Mouse (Mus musculus): ENCODE results near the gene Stra6l.

Gene Stra6l

DNA sequence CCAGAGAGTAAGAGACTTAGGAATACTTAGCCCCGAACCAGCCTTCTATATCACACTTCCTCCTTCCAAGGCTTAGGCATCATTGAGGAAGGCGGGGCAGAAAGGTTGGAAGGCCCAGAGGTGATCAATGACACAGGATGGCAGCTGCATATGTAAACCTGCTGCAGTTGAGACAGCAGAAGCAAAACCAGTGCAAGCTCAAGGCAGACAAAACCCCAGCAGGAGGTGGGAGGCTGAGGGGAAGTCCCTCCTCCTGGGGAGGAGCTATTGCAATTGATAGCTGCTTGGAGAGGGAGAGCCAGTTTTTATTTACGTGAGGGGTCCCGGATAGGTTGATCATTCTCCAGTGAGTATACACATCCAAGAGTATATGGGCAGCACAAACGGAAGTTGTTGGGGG lies 15.0 kb upstream of the Stra6l start:
- DNase-seq (ENCODE audit: low read depth in 1 of 2, low spot score in 2 of 2) = no peak

DNA sequence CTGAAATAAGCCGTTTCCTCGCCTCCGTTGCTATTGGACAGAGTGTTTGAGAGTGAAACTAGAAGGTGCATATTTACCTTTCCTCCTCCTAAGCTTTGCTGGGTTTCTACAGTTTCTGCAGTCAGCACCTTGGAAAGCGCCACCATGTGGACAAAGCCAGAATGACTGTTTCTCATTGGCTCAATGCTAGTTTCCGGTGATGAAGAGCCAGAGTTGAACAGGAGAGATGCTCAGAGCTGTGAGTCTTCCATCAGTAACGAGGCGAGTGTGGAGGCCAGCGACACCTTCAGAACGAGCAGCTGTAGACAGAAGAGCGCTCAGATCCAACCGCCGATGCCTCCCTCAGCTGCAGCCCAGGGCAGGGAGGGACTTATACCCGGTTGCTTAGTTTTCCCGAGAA lies 4.1 kb upstream of the Stra6l start:
- no peak for DNase-seq (ENCODE audit: low read depth in 1 of 2, low spot score in 2 of 2)

DNA sequence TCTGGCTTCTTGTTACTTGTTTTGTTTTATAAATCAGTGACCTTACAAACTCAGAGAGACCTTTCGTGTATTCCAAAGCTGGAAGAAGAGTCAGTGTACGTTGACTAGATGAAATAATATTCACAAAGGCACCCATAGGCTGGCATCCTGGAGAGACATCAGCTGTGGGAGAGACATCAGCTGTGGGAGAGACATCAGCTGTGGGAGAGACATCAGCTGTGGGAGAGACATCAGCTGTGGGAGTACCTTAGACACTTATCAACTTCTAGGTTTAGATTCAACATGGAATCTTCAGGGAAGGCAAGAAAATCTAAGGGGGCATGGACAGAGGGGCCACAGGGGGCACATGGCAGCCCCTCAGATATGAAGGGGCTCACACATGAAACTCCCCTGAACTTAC lies 2.2 kb upstream of the Stra6l start:
- no peak for DNase-seq (ENCODE audit: low read depth in 1 of 2, low spot score in 2 of 2)

DNA sequence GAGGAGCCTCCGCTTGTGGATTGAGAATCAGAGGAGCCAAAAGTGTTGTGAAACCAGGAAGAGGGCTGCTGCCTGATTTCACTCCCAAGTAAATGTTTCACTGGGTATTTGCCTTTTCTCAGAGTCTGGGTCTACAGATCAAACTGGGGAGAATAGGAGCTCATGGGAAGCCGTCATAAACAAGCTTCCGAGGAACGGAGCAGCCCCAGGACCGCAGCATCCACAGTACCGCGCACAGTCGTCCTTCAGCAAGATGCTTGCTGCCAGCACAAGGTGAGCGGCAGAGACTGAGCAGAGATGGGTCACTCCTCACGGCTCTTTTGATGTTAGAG lies 327 bp downstream of the Stra6l start:
- DNase-seq (ENCODE audit: low read depth in 1 of 2, low spot score in 2 of 2) = no peak

DNA sequence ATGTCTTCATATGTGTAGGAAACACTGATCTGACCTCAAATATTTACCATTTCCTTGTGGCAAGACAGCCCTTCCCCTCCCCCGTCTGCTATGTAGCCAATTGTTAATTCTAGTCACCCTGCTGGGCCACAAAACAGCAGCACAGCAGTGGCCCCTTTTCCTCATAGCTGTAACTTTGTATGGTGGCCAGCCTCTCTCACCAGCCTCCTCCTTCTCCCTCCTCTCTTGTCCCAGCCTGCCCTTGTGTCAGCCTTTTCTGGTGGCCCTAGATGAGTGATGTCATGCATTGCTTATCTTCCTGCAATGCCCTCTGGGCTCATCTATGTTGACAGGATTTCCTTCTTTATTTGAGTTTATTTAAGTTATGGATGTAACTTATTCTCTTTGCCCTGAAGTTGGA lies 955 bp downstream of the Stra6l start:
- no peak for DNase-seq (ENCODE audit: low read depth in 1 of 2, low spot score in 2 of 2)

- DNase-seq (ENCODE audit: low read depth in 1 of 2, low spot score in 2 of 2) = no peak
These were observed 3.2 kb downstream of the Stra6l start for GRCm38 (mm10) chr4:45851640-45852051.

DNA sequence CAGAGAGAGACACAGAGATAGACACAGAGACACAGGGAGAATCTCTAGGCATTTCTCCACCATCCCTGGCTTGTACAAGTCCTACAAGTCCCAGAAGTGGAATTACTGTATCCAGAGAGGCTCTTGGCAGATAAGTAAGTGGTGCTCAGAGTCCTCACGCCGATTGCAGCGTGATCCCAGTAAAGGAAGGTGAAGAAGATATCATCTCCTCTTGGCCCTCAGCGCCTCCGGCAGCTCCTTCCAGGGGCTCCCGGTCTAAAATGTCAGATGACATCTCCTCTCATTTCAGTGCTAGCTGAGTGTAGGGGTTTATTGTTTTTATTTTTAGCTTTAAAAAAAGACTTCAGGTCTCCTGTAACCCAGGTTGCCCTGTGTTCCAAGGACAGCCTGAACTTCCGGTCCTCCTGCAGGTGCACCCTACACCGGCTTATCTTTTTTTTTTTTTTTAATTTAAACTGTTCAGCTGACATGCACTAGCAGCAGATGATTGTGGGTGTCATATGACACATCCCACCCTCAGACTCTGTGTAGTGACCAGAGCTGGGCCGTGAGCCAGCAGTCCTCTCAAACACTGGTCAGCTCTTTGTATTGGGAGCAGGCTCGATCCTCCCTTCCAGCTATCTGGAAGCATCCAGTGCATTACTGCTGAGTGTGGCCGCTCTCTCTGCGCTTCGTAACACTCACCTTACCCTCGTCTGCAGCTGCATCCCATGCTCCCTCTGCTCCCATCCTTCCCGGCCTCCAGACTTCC lies 5.2 kb downstream of the Stra6l start:
- no peak for DNase-seq (ENCODE audit: low read depth in 1 of 2, low spot score in 2 of 2)

GRCm38 (mm10) chr4:45855803-45856424 lies 7.5 kb downstream of the Stra6l start:
- peak in 1 of 2 experiments; percentile 29 for DNase-seq (ENCODE audit: low read depth in 1 of 2, low spot score in 2 of 2)

GRCm38 (mm10) chr4:45861160-45861559 lies 12.7 kb downstream of the Stra6l start:
- no peak for DNase-seq (ENCODE audit: low read depth in 1 of 2, low spot score in 2 of 2)

- no peak for DNase-seq (ENCODE audit: low read depth in 1 of 2, low spot score in 2 of 2)
These were observed 19.0 kb downstream of the Stra6l start for GRCm38 (mm10) chr4:45867416-45867815.

DNA sequence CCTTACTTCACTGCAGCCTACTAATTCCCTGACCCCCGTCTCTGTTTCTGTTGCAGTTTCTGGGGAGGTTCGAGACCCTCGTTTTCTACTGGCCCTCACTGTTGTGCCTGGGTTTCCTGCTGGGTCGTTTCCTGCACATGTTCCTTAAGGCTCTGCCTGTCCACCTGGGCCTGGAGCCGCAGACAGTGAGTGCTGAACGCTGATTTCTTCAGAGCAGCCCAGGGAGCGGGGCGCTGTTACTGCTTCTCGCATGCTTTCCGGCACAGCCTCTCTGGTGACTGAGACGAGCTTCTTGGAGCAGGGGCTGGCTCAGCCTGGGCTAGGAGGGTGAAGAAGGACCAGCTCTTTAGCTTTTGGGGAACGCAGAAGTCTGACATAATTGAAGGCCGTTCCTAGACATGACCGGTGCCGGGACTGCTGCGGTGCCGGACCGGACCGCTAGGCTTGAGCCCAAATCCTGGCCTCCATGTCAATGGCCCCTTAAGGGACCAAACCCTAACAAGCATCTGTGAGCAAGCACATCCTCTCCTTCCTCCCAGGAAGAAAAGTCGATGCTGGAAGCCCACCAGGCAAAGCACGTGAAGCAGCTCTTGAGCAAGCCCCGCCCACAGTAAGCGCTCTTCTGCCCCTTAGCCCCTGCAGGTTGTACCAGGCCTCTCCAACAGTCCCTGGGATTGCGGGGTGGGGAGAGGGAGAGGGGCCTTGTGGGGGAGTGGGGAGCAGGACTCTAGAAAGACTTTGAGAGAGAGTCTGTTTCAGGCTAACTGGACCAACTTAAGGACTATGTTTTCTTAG lies 20.8 kb downstream of the Stra6l start:
- no peak for DNase-seq (ENCODE audit: low read depth in 1 of 2, low spot score in 2 of 2)

DNA sequence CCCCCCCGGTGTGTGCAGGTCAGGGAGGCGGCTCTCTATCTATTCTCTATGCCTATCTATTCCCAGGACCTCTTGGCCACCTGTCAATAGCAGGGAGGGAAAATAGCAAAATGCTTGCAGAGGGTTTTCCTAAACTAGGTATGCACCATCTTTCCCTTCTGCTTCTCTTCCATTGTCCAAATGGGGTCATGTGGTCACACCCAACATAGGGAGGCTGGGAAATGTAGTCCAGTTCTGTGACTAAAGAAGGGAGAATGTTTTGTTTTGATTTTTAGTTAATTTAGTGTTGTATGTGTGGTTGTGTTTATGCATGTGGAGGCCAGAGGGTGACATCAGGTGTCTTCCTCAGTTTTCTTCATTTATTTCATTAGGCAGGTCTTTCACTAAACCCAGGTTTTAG lies 23.7 kb downstream of the Stra6l start:
- DNase-seq (ENCODE audit: low read depth in 1 of 2, low spot score in 2 of 2) = no peak

DNA sequence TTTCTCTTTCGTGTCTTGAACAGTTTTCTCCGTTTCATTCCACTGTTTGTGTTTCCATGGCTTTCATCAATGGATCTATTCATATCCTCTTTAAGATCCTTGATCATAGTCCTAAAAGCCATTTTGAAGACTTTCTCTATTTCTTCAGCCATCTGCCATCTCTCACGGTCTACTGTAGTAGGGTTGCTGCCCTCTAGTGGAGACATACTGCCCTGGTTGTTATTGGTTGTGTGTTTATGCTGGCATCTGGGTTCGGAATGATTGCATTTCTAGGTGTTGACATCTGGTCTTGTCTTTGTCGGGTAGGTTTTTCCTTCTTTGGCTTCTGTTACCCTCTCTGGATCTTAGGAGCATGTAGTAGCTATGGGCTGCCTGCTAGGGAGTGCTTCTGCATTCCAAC lies 30.5 kb downstream of the Stra6l start:
- DNase-seq (ENCODE audit: low read depth in 1 of 2, low spot score in 2 of 2) = no peak

DNA sequence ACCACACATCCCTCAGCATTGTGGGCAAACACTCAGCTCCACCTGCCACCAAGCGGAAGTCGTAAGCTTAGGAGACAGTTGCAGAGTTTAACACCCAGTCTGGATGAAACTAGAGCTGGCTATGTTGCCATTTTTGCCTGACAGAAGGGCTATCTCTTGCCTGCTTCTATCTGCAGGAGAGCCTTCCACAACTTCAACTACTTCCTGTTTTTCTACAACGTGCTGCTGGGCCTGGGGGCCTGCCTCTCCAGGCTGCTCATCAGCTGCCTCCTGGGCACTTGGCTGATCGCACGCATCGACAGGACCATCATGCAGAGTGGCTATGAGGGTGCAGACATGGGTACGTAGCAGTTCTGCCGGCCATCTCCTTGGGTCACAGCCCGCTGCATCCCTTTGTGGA lies 34.1 kb downstream of the Stra6l start:
- DNase-seq (ENCODE audit: low read depth in 1 of 2, low spot score in 2 of 2) = no peak

DNA sequence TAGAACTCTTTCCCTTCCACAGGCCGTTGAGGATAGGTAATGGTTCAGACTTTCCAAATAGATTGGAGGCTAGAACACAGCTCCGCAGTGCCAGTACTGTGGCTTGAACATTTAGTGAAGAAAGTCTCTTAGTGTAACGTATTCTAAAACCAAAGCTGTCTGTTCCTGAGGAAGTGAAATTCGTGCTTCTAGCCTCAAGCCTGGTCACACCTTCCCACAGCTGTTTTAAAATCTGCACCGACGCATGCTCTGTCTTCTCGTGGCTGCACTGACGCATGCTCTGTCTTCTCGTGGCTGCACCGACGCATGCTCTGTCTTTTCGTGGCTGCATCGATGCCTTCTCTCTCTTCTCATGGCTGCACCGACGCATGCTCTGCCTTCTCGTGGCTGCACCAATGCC lies 34.8 kb downstream of the Stra6l start:
- DNase-seq (ENCODE audit: low read depth in 1 of 2, low spot score in 2 of 2) = peak; percentile 7 to 10

- DNase-seq (ENCODE audit: low read depth in 1 of 2, low spot score in 2 of 2) = no peak
These were observed 41.0 kb downstream of the Stra6l start for GRCm38 (mm10) chr4:45889487-45889886.

DNA sequence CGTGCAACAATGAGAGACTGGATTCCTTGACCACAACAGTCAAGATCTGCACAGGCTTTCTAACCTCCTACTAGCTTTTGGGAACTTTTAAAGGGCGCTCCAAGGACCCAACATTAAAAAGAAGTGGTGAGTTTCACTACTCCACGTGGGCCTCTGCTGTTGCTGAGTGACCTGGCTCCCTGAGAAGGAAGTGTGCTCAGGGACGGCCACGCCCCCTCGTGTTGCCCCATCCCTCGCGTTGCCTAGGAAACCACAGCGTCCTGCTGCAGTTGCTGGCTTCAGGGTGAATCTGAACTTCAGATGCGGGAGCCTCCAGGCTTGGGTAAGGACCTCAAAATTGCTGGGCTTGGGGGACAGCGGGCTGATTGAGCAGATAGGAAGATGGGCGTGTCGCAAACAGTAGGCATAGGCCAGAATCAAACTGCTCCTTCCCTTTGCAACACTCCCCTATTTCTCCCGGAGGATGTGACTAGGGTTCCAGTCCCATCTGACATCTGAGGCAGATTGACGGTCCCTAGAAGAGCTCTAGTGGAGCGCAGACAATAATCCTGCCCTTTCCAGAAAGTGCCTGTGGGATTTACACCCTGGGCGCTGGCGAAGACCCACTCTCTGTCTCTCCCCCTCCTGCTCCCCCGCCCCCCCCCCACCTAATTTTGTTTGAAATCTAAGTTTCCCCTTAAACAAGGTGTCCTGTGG lies 41.8 kb downstream of the Stra6l start, which contains the start of gene Ccdc180:
Ccdc180 (plus strand) TSS at position 238 of the 696 bp plus-strand sequence.
- DNase-seq (ENCODE audit: low read depth in 1 of 2, low spot score in 2 of 2) = peak; percentile 91

- DNase-seq (ENCODE audit: low read depth in 1 of 2, low spot score in 2 of 2) = no peak
These were observed 48.1 kb downstream of the Stra6l start for GRCm38 (mm10) chr4:45896425-45897081.

DNA sequence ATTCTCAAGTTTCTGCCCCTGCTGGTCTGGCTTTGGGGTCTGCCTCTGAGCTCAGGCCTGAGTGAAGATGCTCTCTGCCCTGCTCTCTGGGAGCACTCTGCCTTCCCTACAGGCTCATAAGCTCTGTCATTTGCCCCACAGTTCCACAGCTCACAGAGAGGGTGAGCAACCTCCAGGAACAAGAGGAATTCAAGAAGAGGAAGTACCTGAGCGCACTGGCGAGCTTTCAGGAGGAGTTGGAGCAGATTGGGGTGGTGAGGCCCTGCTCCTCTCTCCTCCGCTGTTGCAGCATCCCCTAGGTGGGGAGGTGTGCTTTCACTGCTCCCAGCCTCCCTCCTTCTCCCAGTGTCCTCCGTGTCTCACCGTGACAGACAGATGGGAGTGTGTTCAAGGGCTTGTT lies 49.9 kb downstream of the Stra6l start:
- DNase-seq (ENCODE audit: low read depth in 1 of 2, low spot score in 2 of 2) = no peak

DNA sequence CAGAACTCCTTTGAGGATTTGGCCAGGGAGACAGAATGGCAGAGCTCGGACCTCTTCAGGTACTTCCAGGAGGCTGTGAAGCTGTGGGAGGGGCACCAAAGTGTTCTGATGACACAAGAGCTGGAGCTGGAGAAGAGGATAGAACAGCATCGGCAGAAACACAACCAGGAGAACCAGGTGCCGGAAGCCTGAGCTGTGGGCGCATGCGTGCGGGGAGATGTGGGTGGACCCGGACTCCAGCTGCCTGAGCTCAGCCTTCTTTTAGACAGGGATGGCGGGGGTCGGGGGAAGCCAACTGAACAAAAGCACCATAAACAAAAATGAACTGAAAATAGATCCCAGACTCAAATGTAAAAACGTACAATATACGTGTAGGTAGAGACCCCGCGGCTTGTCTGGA lies 60.8 kb downstream of the Stra6l start:
- no peak for DNase-seq (ENCODE audit: low read depth in 1 of 2, low spot score in 2 of 2)

DNA sequence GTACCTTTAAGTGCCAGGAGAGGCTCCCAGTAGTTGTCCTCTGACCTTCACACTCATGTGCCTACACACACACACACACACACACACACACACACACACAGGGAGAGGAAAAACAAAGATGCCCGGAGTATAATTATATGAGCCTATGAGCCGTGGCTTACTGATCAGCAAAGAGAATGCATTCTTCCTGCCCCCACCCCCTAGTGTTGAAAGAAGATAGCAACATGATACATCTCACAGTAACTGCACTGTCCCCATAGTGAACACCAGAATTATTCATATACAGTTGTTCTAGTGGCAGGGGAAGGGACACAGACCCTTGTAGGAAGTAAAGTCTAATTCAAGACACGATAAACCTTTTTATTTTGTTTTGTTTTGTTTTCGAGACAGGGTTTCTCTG lies 61.5 kb downstream of the Stra6l start:
- no peak for DNase-seq (ENCODE audit: low read depth in 1 of 2, low spot score in 2 of 2)
